Mouse (Mus musculus): ENCODE data around the gene Asic2. TPM values are rescaled to one million over a fixed set of nuclear protein-coding genes. Genes with fewer than 3 reads are reported as not detected.

Gene Asic2
- polyA plus RNA-seq, 1 experiment: 1.2 TPM

- DNase-seq (ENCODE audit: low spot score): no peak
Observed at GRCm38 (mm10) chr11:80851859-80852258, 1116.4 kb downstream of the Asic2 start.

- DNase-seq (ENCODE audit: low spot score): no peak
Observed at GRCm38 (mm10) chr11:80848131-80848530, 1120.1 kb downstream of the Asic2 start.

GRCm38 (mm10) chr11:80846115-80846514 lies 1122.1 kb downstream of the Asic2 start:
- DNase-seq (ENCODE audit: low spot score): no peak

- no peak for DNase-seq (ENCODE audit: low spot score)
Observed at GRCm38 (mm10) chr11:80845486-80845885, 1122.8 kb downstream of the Asic2 start.

- no peak for DNase-seq (ENCODE audit: low spot score)
Observed at GRCm38 (mm10) chr11:80843435-80843834, 1124.8 kb downstream of the Asic2 start.

GRCm38 (mm10) chr11:80838724-80839123 lies 1129.5 kb downstream of the Asic2 start:
- DNase-seq (ENCODE audit: low spot score): no peak

GRCm38 (mm10) chr11:80835841-80836240 lies 1132.4 kb downstream of the Asic2 start:
- no peak for DNase-seq (ENCODE audit: low spot score)

- no peak for DNase-seq (ENCODE audit: low spot score)
Observed at GRCm38 (mm10) chr11:80835395-80835794, 1132.9 kb downstream of the Asic2 start.

Other genes starting within 250 kb of the Asic2 start
- not detected in 2 replicates for gene 5530401A14Rik, start 107.8 kb downstream of the Asic2 start, polyA plus RNA-seq (2012; rRNA removed)
- gene Ccl2, start 67.1 kb upstream of the Asic2 start, polyA plus RNA-seq (2012; rRNA removed): 6.3 and 6.4 TPM in 2 replicates
- gene Gm17268, start 70.1 kb upstream of the Asic2 start, polyA plus RNA-seq (2012; rRNA removed): not detected in 2 replicates
- 4.5 and 6.0 TPM in 2 replicates for gene Ccl7, start 77.3 kb upstream of the Asic2 start, polyA plus RNA-seq (2012; rRNA removed)
- 29.1 and 31.1 TPM in 2 replicates for gene Ccl11, start 89.4 kb upstream of the Asic2 start, polyA plus RNA-seq (2012; rRNA removed)
- 14.1 and 21.5 TPM in 2 replicates for gene Ccl12, start 133.4 kb upstream of the Asic2 start, polyA plus RNA-seq (2012; rRNA removed)
- gene Ccl8, start 146.7 kb upstream of the Asic2 start, polyA plus RNA-seq (2012; rRNA removed): 42.3 and 62.3 TPM in 2 replicates

Measured in urinary bladder, adult 2 months (tissue).